Mouse (Mus musculus) embryonic facial prominence, embryonic 11.5 days (tissue): ENCODE results near the gene Gtf2a1l. TPM values are rescaled to one million over a fixed set of nuclear protein-coding genes. Genes with fewer than 3 reads are reported as not detected.

Source experiments
- ATAC-seq: fragments of 200-750 bp; cut with Nextera tagmentation; replicated peaks from 2 replicates; pipeline ENCODE4 v1.8.0; 2017; ENCODE audit warnings: low read depth; ENCODE audit not compliant: insufficient number of reproducible peaks, low FRiP score, low TSS enrichment
- DNase-seq: peaks from one replicate; pipeline ENCODE4 v3.0.0-alpha.2; 2015; ENCODE audit warnings: low spot score
- H3K27ac ChIP-seq: fragments of 300-500 bp; sonication (generic); replicated peaks from 2 replicates; pipeline ENCODE4 v1.5.1; 2014; ENCODE audit warnings: mild to moderate bottlenecking, low read depth, low read length, control low read depth
- H3K27me3 ChIP-seq: fragments of 300-500 bp; sonication (generic); 2 replicates; pipeline ENCODE4 v1.6.1; 2014; ENCODE audit warnings: mild to moderate bottlenecking, low read length, moderate library complexity, mixed read lengths; ENCODE audit not compliant: control insufficient read depth, insufficient read depth
- H3K36me3 ChIP-seq: fragments of 300-500 bp; sonication (generic); replicated peaks from 2 replicates; pipeline ENCODE4 v1.6.1; 2014; ENCODE audit warnings: low read depth, mild to moderate bottlenecking, low read length, moderate library complexity, mixed read lengths; ENCODE audit not compliant: control insufficient read depth, insufficient read depth
- H3K4me1 ChIP-seq: fragments of 300-500 bp; sonication (generic); 2 replicates; pipeline ENCODE4 v1.6.1; 2014; ENCODE audit warnings: low read length, mixed read lengths; ENCODE audit not compliant: control insufficient read depth, insufficient read depth
- H3K4me2 ChIP-seq: fragments of 300-500 bp; sonication (generic); 2 replicates; pipeline ENCODE4 v1.6.1; 2014; ENCODE audit warnings: low read depth, mild to moderate bottlenecking, control low read depth, low read length, moderate library complexity
- H3K4me3 ChIP-seq: fragments of 300-500 bp; sonication (generic); 2 replicates; pipeline ENCODE4 v1.5.1; 2014; ENCODE audit warnings: low read depth, low read length, control low read depth
- H3K9ac ChIP-seq: fragments of 300-500 bp; sonication (generic); replicated peaks from 2 replicates; pipeline ENCODE4 v1.6.1; 2014; ENCODE audit warnings: mild to moderate bottlenecking, control low read depth, low read length
- H3K9me3 ChIP-seq: fragments of 300-500 bp; sonication (generic); replicated peaks from 2 replicates; pipeline ENCODE4 v1.6.1; 2016; ENCODE audit warnings: mild to moderate bottlenecking, low read length, inconsistent platforms, mixed read lengths; ENCODE audit not compliant: control insufficient read depth
- WGBS: fragments of 180-500 bp; shearing (Covaris S2); extraction: QIAGEN DNeasy Blood & Tissue Kit; methylation state at CpG from one replicate; pipeline ENCODE4 v1.1.7; 2014; 5-methylcytosine and 5-hydroxymethylcytosine counted together
- polyA plus RNA-seq: library from polyadenylated mRNA; unstranded; fragments of >200 nt; fragmentation: Nextera tagmentation; extraction: Ambion mirVana; gene quantifications from 2 replicates; pipeline ENCODE4 v1.2.1, GENCODE M21; 2014

Gtf2a1l gene
- polyA plus RNA-seq, 1 experiment from 2014 or later = not detected

DNA sequence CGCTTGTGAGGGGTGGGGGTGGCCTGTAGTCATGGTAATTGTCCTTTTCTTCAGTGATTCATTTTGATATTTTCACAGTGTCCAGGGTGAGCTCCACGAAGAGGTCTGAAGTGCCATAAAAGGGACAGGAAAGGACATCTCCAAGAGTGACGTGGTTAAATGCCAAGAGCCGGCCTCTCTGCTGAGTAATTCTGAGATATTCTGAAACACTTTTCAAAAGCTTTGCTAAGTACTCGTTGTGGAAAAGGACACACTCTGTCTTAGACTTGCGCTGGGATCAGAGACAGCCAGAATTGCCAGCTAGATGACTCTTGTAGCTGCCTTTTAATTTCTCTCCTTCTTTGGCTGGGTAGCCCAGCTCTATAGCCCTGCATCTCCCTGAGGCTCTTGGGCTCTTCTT lies 9.9 kb upstream of the Gtf2a1l start:
- H3K9ac ChIP-seq = no peak overlapping the region
- H3K27me3 ChIP-seq = no peaks in the 10 kb centered on the region
- no peaks in the 10 kb centered on the region for H3K36me3 ChIP-seq
- no peaks in the 10 kb centered on the region for H3K4me1 ChIP-seq
- H3K4me3 ChIP-seq = no peak overlapping the region
- DNase-seq = no peak
- H3K9me3 ChIP-seq = no peaks in the 10 kb centered on the region
- H3K27ac ChIP-seq = no peak overlapping the region
- no peak for ATAC-seq
- 86% methylated on average over 6 of the region's 6 CpGs for WGBS
- no peak overlapping the region for H3K4me2 ChIP-seq

DNA sequence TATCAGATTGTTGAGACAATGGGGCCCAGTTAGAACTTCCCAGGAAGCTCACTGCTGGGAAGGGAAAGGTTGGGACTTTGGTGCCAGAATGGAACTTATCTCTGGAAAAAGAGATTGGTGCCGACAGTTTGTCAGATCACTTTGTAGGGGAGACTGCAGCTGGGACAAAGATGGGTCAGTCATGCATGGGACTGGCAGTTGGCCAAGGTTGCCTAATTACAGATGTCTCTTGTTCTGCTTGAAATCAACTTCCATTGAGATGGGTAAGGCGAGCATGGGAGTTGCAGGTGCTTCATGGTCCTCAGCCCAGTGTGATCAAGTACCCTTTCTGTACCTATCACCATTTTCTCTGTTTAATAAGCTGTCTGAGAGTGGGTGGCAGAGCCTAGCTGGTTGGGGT lies 2.4 kb upstream of the Gtf2a1l start:
- Histone ChIP-seq H3K27ac (no peak overlapping the region), H3K36me3 (no peaks in the 10 kb centered on the region), H3K27me3 (no peaks in the 10 kb centered on the region), H3K9ac (no peak overlapping the region), H3K4me2 (no peak overlapping the region), H3K4me3 (no peak overlapping the region), H3K9me3 (no peaks in the 10 kb centered on the region), H3K4me1 (no peaks in the 10 kb centered on the region)
- DNase-seq (no peak), ATAC-seq (no peak)
- WGBS = 78% methylated on average over 2 of the region's 2 CpGs

GRCm38 (mm10) chr17:88669921-88670320 lies 1.5 kb downstream of the Gtf2a1l start:
- 17% methylated on average over 2 of the region's 2 CpGs for WGBS

GRCm38 (mm10) chr17:88670800-88671199 lies 2.3 kb downstream of the Gtf2a1l start:
- Histone ChIP-seq H3K9ac (no peak overlapping the region), H3K4me1 (no peaks in the 10 kb centered on the region), H3K36me3 (no peaks in the 10 kb centered on the region), H3K27ac (no peak overlapping the region), H3K4me3 (no peak overlapping the region), H3K27me3 (no peaks in the 10 kb centered on the region), H3K9me3 (no peaks in the 10 kb centered on the region), H3K4me2 (no peak overlapping the region)
- peak; percentile 72 for DNase-seq
- 23% methylated on average over 4 of the region's 4 CpGs for WGBS
- ATAC-seq = no peak

More at GRCm38 (mm10) chr17:88669921-88670320, 1.5 kb downstream of the Gtf2a1l start:
- H3K9ac ChIP-seq = no peak overlapping the region
- H3K4me3 ChIP-seq = no peak overlapping the region
- no peaks in the 10 kb centered on the region for H3K4me1 ChIP-seq
- H3K27me3 ChIP-seq = no peaks in the 10 kb centered on the region
- DNase-seq = peak; percentile 59
- H3K9me3 ChIP-seq = no peaks in the 10 kb centered on the region
- H3K4me2 ChIP-seq = no peak overlapping the region
- no peak for ATAC-seq
- no peaks in the 10 kb centered on the region for H3K36me3 ChIP-seq
- H3K27ac ChIP-seq = no peak overlapping the region; the same call in 1 of the 2 replicates

DNA sequence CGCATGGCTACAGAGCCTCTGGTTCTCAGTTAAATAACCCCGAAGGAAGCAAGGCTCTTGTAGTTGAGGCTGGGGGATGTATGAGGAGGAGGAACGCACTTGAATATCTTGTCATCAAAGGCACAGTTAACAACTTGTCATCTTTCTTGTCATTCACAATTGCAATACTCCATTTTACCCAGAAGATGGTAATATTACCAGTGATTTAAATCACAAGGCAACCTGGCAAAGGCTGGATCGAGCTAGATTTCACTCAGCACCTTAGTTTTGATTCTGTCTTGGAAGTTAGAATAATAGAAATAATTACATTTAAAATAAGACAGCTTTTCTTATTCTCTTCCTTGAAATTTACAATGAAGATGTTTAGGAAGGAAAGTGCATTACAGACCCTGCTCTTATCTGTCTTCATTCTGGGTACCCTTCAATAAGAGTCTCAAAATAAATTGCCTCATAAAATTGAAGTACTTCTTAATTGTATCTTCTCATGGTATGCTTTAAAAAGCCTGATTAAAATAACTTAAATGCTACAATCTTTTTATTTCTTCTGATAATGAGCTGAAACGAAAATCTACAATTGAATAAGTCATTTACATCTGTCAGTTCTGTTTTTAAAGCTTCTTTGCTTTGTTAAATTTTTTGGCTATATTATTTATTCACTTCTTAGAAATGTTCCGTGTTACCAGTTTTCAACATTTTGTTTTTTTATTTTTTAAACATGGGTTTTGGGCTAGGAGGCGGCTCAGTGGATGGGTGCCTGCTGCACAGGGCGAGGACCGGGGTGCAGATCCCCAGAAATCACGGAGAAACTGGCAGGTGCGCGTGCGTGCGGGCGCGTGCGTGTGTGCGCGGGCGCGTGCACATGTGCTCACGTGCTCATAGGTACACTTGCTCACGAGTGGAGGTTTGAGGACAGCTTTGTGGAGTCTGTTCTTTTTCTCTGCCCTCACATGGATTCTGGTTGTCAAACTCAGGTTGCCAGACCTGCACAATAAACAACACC lies 7.2 kb downstream of the Gtf2a1l start:
- Histone ChIP-seq H3K9me3 (no peaks in the 10 kb centered on the region), H3K4me3 (no peak overlapping the region), H3K27me3 (no peaks in the 10 kb centered on the region), H3K36me3 (no peaks in the 10 kb centered on the region), H3K9ac (no peak overlapping the region), H3K4me1 (no peaks in the 10 kb centered on the region), H3K27ac (no peak overlapping the region), H3K4me2 (no peak overlapping the region)
- DNase-seq (no peak), ATAC-seq (no peak)
- 92% methylated on average over 23 of the region's 23 CpGs for WGBS

DNA sequence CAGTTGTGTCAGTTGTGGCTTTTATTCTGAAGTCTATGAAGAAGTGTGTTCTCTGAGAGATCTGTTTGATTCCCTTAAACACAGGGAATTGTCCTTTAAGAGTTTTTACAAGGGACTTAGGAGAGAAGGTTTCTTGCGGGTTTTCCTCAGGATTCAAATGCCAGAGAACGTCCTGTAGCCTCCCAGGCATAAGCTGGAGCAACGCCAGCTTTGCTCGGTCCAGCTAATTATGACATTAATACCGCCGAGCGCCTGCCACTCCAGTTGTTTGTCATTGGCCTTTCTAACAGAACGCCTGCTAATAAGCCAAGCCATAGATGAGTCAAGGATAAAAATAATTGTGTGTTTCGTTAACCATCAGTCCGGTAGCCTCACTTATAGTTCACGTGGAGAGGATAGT lies 19.8 kb downstream of the Gtf2a1l start:
- H3K9me3 ChIP-seq = no peaks in the 10 kb centered on the region
- H3K9ac ChIP-seq = no peak overlapping the region
- H3K36me3 ChIP-seq = no peaks in the 10 kb centered on the region
- no peak for ATAC-seq
- H3K4me2 ChIP-seq = no peak overlapping the region
- no peaks in the 10 kb centered on the region for H3K27me3 ChIP-seq
- no peak overlapping the region for H3K27ac ChIP-seq
- WGBS = 64% methylated on average over 11 of the region's 11 CpGs
- no peaks in the 10 kb centered on the region for H3K4me1 ChIP-seq
- H3K4me3 ChIP-seq = no peak overlapping the region
- no peak for DNase-seq

DNA sequence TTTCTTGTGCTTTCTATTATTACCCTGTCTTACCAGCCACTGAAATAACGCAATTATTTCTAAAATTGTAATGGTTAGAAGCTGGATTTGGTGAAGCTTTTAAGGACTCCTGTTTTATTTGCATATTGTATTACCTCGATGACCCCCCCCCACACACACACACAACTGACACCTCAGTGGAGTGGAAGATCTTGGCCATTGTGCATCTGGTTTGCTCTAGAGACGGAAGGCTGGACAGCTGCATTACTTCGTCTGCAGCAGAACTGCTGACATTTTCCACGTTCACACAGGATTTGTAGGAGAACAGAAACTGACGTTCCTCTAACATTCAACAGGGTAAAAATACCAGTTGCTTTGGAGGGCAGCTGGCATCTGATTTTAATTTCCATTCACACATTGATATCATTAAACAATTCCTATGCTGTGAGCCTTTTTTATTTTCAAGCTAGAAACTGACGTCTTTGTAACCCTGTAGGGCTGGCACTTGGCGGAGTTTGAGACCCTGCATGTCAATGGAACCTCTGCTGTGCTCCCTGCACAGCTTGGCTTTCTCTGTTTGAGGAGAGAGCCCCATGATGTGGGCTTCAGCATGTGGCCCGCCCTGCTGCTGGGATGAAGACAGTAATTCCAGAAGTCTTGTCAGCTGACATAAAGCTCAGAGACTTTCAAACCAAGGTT lies 28.3 kb downstream of the Gtf2a1l start:
- DNase-seq = peak; percentile 52
- no peak for ATAC-seq
- H3K4me1 ChIP-seq = no peaks in the 10 kb centered on the region
- H3K27me3 ChIP-seq = no peaks in the 10 kb centered on the region
- no peak overlapping the region for H3K4me3 ChIP-seq
- no peaks in the 10 kb centered on the region for H3K9me3 ChIP-seq
- no peak overlapping the region for H3K4me2 ChIP-seq
- no peaks in the 10 kb centered on the region for H3K36me3 ChIP-seq
- H3K27ac ChIP-seq = no peak overlapping the region
- 55% methylated on average over 9 of the region's 9 CpGs for WGBS
- H3K9ac ChIP-seq = no peak overlapping the region

DNA sequence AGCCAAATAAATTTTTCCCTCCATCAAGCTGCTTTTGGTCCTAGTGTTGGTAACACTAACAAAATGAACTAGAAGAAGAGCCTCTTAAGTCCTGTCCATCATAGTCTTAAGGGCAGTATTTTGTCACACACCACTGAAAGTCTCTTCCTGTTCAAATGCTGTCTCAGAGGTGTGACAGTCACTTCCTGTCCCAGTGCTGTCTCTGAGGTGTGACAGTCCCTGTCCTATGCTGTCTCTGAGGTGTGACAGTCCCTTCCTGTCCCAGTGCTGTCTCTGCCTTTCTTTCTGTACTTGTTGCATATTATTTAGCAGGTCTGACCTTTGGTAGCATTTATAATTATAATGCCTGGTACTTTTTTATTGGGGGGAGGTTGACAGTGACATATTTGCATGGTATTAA lies 32.4 kb downstream of the Gtf2a1l start:
- no peak overlapping the region for H3K27ac ChIP-seq
- DNase-seq = no peak
- no peak overlapping the region for H3K9ac ChIP-seq
- no peak overlapping the region for H3K4me2 ChIP-seq
- no peak overlapping the region for H3K4me3 ChIP-seq
- no peak for ATAC-seq
- no peaks in the 10 kb centered on the region for H3K9me3 ChIP-seq
- no peaks in the 10 kb centered on the region for H3K4me1 ChIP-seq
- no peaks in the 10 kb centered on the region for H3K36me3 ChIP-seq
- H3K27me3 ChIP-seq = no peaks in the 10 kb centered on the region
